Mouse (Mus musculus) midbrain, embryonic 11.5 days (tissue): ENCODE results near the gene Rrp12. TPM values are rescaled to one million over a fixed set of nuclear protein-coding genes. Genes with fewer than 3 reads are reported as not detected.

Experiments
- polyA plus RNA-seq: library from polyadenylated mRNA; unstranded; fragments of >200 nt; fragmentation: Nextera tagmentation; extraction: Ambion mirVana; gene quantifications from 2 replicates; pipeline ENCODE4 v1.2.1, GENCODE M21; 2014

The Rrp12 gene
- polyA plus RNA-seq, 1 experiment from 2014 or later: 14.7 TPM

Other genes with a start within 250 kb of the Rrp12 start
- gene Slit1, start 152.5 kb downstream of the Rrp12 start, polyA plus RNA-seq: 8.8 and 10.2 TPM in 2 replicates
- gene Arhgap19, start 94.1 kb downstream of the Rrp12 start, polyA plus RNA-seq: 36.6 and 38.8 TPM in 2 replicates
- 9.7 and 10.1 TPM in 2 replicates for gene Frat1, start 66.2 kb downstream of the Rrp12 start, polyA plus RNA-seq
- 6.6 and 7.2 TPM in 2 replicates for gene Frat2, start 48.0 kb downstream of the Rrp12 start, polyA plus RNA-seq
- 730 and 785 TPM in 2 replicates for gene Pgam1, start 15.8 kb upstream of the Rrp12 start, polyA plus RNA-seq
- 75.0 and 82.1 TPM in 2 replicates for gene Exosc1, start 37.2 kb upstream of the Rrp12 start, polyA plus RNA-seq
- 64.0 and 64.7 TPM in 2 replicates for gene Zdhhc16, start 37.3 kb upstream of the Rrp12 start, polyA plus RNA-seq
- gene Mms19, start 85.0 kb upstream of the Rrp12 start, polyA plus RNA-seq: 27.0 and 33.4 TPM in 2 replicates
- gene Ubtd1, start 85.6 kb upstream of the Rrp12 start, polyA plus RNA-seq: 6.9 and 7.0 TPM in 2 replicates
- not detected in 2 replicates for gene Ankrd2, start 139.8 kb upstream of the Rrp12 start, polyA plus RNA-seq
- 0.80 and 1.2 TPM in 2 replicates for gene Hoga1, start 149.4 kb upstream of the Rrp12 start, polyA plus RNA-seq
- gene 4933411K16Rik, start 156.1 kb upstream of the Rrp12 start, polyA plus RNA-seq: 0.10 TPM in 1 of 2 replicates, not detected in the other
- gene Morn4, start 190.2 kb upstream of the Rrp12 start, polyA plus RNA-seq: 65.1 and 65.6 TPM in 2 replicates
- 19.9 and 22.1 TPM in 2 replicates for gene Pi4k2a, start 194.3 kb upstream of the Rrp12 start, polyA plus RNA-seq
- 11.1 and 12.9 TPM in 2 replicates for gene Avpi1, start 232.9 kb upstream of the Rrp12 start, polyA plus RNA-seq